In genomic region chr1:160743229-160743628, GRCm38 (mm10) we compare ENCODE assay signal across 7 mouse cellular contexts. TPM values are rescaled to one million over a fixed set of nuclear protein-coding genes. Genes with fewer than 3 reads are reported as not detected.
A peak's percentile ranks its signal among the peaks of the same experiment; 100 is the strongest.
DNase-seq lines count a peak whose midpoint lies in the region; ATAC-seq and TF ChIP-seq lines count a peak whose summit lies in the region.

No protein-coding gene starts in this region.

- ATAC-seq in neural tube, embryonic 15.5 days (ENCODE audit: low FRiP score): no peak

- intact Hi-C loops in heart, postnatal 36 days (cut with DNase I): loop anchor here (1.0 to 10.0 kb wide), 4 partner anchors 49 to 452 kb away; partner anchors contain the start of gene Rabgap1l
- intact Hi-C loops in left cerebral cortex, adult 2 months (cut with DNase I): loop anchor here (1.0 to 10.0 kb wide), 3 partner anchors 191 to 454 kb away; partner anchors contain the start of gene Zbtb37

- H3K9me3 ChIP-seq in neural tube, embryonic 15.5 days (replicated peaks): no peaks in the 10 kb centered on the region

- no peak overlapping the region for H3K9ac ChIP-seq in neural tube, embryonic 15.5 days (replicated peaks)

- peak; percentile 75 for TF ChIP-seq CTCF in left cerebral cortex, adult 2 months (IDR thresholded peaks at IDR 0.05)

- no peak overlapping the region for H3K4me3 ChIP-seq in neural tube, embryonic 15.5 days (replicated peaks)
- H3K4me3 ChIP-seq in left cerebral cortex, adult 2 months: no peak overlapping the region

- H3K36me3 ChIP-seq in neural tube, embryonic 15.5 days: no peaks in the 10 kb centered on the region

- WGBS in neural tube, embryonic 15.5 days: 1% methylated on average over 2 of the region's 2 CpGs

- H3K4me2 ChIP-seq in neural tube, embryonic 15.5 days: no peak overlapping the region

- DNase-seq in neural tube, embryonic 10.5 days (ENCODE audit: extremely low spot score, low spot score): peak; percentile 36
- peak; percentile 65 for DNase-seq in ZHBTc4 (ENCODE audit: low read depth, low spot score)
- peak; percentile 50 to 79 for DNase-seq in cerebellum, postnatal 25 days
- DNase-seq in heart, postnatal 36 days: peak; percentile 59
- peak; percentile 42 to 68 for DNase-seq in left cerebral cortex, adult 2 months (ENCODE audit: extremely low spot score in 1 of 2, low spot score in 2 of 2)
- DNase-seq in retina, postnatal 7 days (ENCODE audit: low read depth, low spot score): peak; percentile 56

- no peak overlapping the region for H3K27ac ChIP-seq in neural tube, embryonic 15.5 days (replicated peaks)
- no peak overlapping the region for H3K27ac ChIP-seq in left cerebral cortex, adult 2 months

- no peaks in the 10 kb centered on the region for H3K4me1 ChIP-seq in neural tube, embryonic 15.5 days

- H3K27me3 ChIP-seq in neural tube, embryonic 15.5 days (replicated peaks): no peaks in the 10 kb centered on the region

RNA-seq across cellular contexts. Expression of gene Rabgap1l, which starts 49.8 kb away (rescaled TPM):
- polyA plus RNA-seq in neural tube, embryonic 15.5 days (2015; fragmentation: Nextera tagmentation; extraction: Ambion mirVana): 31.3 and 32.4 TPM in 2 replicates
- 10 to 100 TPM; 80.3 to 83.6 TPM for total RNA-seq in heart, postnatal 36 days (2021)
- total RNA-seq in left cerebral cortex, adult 2 months (2021): 100 to 1,000 TPM; 195 to 202 TPM
